Mouse (Mus musculus) heart, embryonic 10.5 days (tissue): ENCODE data around the gene Macrod1. TPM values are rescaled to one million over a fixed set of nuclear protein-coding genes. Genes with fewer than 3 reads are reported as not detected.

Experiments
- DNase-seq: peaks from one replicate; pipeline ENCODE4 v3.0.0-alpha.2; 2017; ENCODE audit warnings: low spot score
- H3K27ac ChIP-seq: fragments of 300-500 bp; sonication (generic); 2 replicates; pipeline ENCODE4 v1.5.1; 2016; ENCODE audit warnings: mild to moderate bottlenecking
- H3K27me3 ChIP-seq: fragments of 300-500 bp; sonication (generic); 2 replicates; pipeline ENCODE4 v1.6.1; 2016; ENCODE audit warnings: mild to moderate bottlenecking; ENCODE audit not compliant: poor library complexity, insufficient read depth, severe bottlenecking
- H3K36me3 ChIP-seq: fragments of 300-500 bp; sonication (generic); 2 replicates; pipeline ENCODE4 v1.6.1; 2016; ENCODE audit warnings: mild to moderate bottlenecking, moderate library complexity
- H3K4me1 ChIP-seq: fragments of 300-500 bp; sonication (generic); 2 replicates; pipeline ENCODE4 v1.6.1; 2016; ENCODE audit warnings: mild to moderate bottlenecking
- H3K4me3 ChIP-seq: fragments of 300-500 bp; sonication (generic); 2 replicates; pipeline ENCODE4 v1.5.1; 2016; ENCODE audit warnings: mild to moderate bottlenecking, moderate library complexity
- H3K9me3 ChIP-seq: fragments of 300-500 bp; sonication (generic); 2 replicates; pipeline ENCODE4 v1.6.1; 2016; ENCODE audit warnings: mild to moderate bottlenecking, moderate library complexity
- WGBS: fragments of 180-500 bp; shearing (Covaris S2); methylation state at CpG from one replicate; pipeline ENCODE4 v1.1.7; 2016; 5-methylcytosine and 5-hydroxymethylcytosine counted together
- polyA plus RNA-seq: library from polyadenylated mRNA; unstranded; fragments of >200 nt; fragmentation: Nextera tagmentation; extraction: Ambion mirVana; gene quantifications from 2 replicates; pipeline ENCODE4 v1.2.1, GENCODE M21; 2016

Macrod1 gene
- polyA plus RNA-seq, 1 experiment from 2014 or later = 8.0 TPM

GRCm38 (mm10) chr19:7130317-7130716 is 73.7 kb downstream of the Macrod1 start:
- H3K36me3 ChIP-seq = no peaks in the 10 kb centered on the region
- peak overlapping the region; percentile 74 for H3K27ac ChIP-seq
- H3K9me3 ChIP-seq = no peaks in the 10 kb centered on the region
- no peak overlapping the region for H3K4me3 ChIP-seq
- 35% methylated on average over 11 of the region's 11 CpGs for WGBS
- peaks cover 64% of the 10 kb centered on the region for H3K4me1 ChIP-seq
- peaks cover 46% of the 10 kb centered on the region for H3K27me3 ChIP-seq
- DNase-seq = no peak

DNA sequence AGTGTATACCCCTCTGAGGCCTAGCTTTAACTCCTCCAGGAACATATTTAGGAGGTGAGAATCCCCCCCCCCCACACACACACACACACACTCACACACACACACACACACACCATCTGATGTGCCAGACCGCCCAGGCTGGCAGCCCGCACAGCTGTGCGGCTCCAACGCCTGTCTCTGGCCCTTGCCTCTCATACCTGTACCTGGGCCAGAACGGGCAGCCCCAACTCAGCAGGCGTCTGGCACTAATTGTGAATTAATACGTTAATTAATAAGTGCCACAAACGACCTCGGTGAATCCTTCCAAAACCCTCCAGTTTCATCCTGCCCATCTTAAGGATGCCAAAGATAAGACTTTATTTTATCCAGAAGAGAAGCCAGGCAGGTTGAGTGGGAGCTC is 76.8 kb downstream of the Macrod1 start:
- Histone ChIP-seq H3K27ac (no peak overlapping the region), H3K27me3 (peaks cover 65% of the 10 kb centered on the region), H3K4me1 (peaks cover 90% of the 10 kb centered on the region), H3K36me3 (no peaks in the 10 kb centered on the region), H3K4me3 (no peak overlapping the region), H3K9me3 (no peaks in the 10 kb centered on the region)
- DNase-seq = no peak
- WGBS = 87% methylated on average over 9 of the region's 9 CpGs

DNA sequence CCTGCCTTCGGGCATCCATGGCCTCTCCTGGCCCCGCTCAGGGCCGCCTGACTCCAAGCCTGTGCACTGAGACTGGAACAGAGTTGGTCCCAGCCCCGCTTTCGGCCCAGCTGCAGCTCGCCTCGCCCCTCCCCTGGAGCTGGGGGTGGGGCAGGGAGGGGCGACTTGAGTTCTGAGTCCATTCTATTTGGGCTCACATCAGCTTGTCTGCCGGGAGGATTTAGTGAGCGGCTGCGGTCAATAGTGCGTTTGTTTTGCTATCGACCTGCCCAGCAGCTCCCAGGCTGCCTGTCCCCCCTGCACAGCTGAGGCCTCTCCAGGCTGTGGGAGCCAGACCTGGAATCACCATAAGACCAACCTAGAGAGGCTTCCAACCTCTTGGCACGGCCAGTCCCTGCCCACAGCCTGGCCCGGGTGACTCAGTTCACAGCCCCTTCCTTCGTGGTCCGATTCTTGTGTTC is 78.1 kb downstream of the Macrod1 start:
- WGBS = 22% methylated on average over 17 of the region's 17 CpGs
- DNase-seq = no peak
- H3K27me3 ChIP-seq = peaks cover 75% of the 10 kb centered on the region

DNA sequence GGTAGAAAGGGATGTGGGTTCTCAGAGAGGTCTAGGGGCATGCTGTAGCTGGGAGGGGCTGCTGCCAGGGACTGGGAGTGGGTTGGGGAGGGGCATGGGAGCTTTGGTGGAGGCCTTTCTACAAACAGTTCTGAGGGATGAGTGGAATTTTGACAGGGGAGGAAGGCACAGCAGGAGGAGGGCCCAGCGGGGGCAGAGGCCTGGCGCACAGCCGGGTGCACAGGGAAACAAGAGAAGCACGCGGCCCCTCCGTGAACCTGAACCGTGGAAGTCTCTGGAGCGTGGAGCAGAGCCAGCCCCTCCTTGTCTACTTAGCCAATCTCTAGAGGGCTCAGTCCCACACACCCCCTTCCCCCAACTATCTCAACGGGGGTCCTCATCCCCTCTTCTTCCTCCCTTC is 78.9 kb downstream of the Macrod1 start:
- 2% methylated on average over 9 of the region's 9 CpGs for WGBS
- H3K36me3 ChIP-seq = no peaks in the 10 kb centered on the region
- no peak for DNase-seq

More for the DNA sequence above, 78.1 kb downstream of the Macrod1 start:
- H3K27ac ChIP-seq = peak overlapping the region; percentile 85
- no peaks in the 10 kb centered on the region for H3K36me3 ChIP-seq
- H3K9me3 ChIP-seq = no peaks in the 10 kb centered on the region
- peaks cover 86% of the 10 kb centered on the region for H3K4me1 ChIP-seq
- no peak overlapping the region for H3K4me3 ChIP-seq

GRCm38 (mm10) chr19:7136016-7136415 is 79.4 kb downstream of the Macrod1 start:
- 18% methylated on average over 9 of the region's 9 CpGs for WGBS
- no peak for DNase-seq
- Histone ChIP-seq H3K27me3 (peaks cover 76% of the 10 kb centered on the region), H3K27ac (peak overlapping the region; percentile 85), H3K9me3 (no peaks in the 10 kb centered on the region), H3K4me3 (peak overlapping the region; percentile 32; the same call in 1 of the 2 replicates), H3K36me3 (no peaks in the 10 kb centered on the region), H3K4me1 (peaks cover 72% of the 10 kb centered on the region)

More for the DNA sequence above, 78.9 kb downstream of the Macrod1 start:
- peak overlapping the region; percentile 85 for H3K27ac ChIP-seq
- no peaks in the 10 kb centered on the region for H3K9me3 ChIP-seq
- H3K4me1 ChIP-seq = peaks cover 77% of the 10 kb centered on the region
- H3K4me3 ChIP-seq = no peak overlapping the region; the same call in 1 of the 2 replicates
- H3K27me3 ChIP-seq = peaks cover 75% of the 10 kb centered on the region

DNA sequence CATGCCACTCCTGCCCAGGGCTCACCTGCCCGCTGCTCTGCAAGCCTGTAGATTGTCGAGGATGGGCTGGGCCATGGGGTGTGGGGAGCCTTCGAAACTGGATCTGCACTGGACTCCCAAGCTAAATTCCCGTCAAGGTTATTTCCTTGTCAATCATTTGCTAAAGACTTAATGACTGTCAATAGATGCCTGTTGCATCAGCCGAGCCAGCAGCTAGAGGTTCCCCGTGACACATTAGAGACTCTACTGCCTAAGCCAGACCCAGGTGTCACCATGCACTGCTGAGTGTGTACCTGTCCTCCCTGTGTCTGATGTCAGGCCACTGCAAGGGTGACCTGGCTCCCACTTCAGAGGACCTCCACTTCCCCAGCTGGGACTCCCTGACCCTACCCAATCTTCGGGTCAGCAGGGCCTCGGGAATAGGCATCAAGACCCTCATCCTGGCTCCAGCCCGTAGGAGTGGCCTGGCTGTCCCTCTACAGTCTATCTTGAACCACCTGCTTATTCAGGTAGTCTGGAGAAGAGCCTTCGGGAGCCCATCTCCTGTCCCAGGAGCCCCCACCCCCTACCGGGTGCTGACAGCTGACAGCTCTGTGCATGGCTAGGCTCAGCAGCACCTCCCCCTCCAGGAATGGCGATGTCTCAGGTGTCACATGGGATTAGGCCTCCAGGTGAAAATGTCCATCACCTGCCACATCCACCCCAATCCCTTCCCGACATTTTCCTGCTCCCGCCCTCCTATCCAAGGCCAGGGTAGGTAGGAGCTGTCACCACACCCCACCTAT is 80.3 kb downstream of the Macrod1 start:
- H3K27ac ChIP-seq = peak overlapping the region; percentile 85; the same call in 1 of the 2 replicates
- no peak for DNase-seq
- no peak overlapping the region; the same call in 1 of the 2 replicates for H3K4me3 ChIP-seq
- peaks cover 72% of the 10 kb centered on the region for H3K4me1 ChIP-seq
- H3K9me3 ChIP-seq = no peaks in the 10 kb centered on the region
- 22% methylated on average over 14 of the region's 14 CpGs for WGBS
- H3K36me3 ChIP-seq = no peaks in the 10 kb centered on the region
- H3K27me3 ChIP-seq = peaks cover 76% of the 10 kb centered on the region

GRCm38 (mm10) chr19:7138327-7138726 is 81.7 kb downstream of the Macrod1 start:
- Histone ChIP-seq H3K4me3 (no peak overlapping the region), H3K27ac (0 out of 2 replicates have a peak overlapping the region, but pooled peaks have one; percentile 38), H3K27me3 (peaks cover 76% of the 10 kb centered on the region), H3K9me3 (no peaks in the 10 kb centered on the region), H3K4me1 (peaks cover 76% of the 10 kb centered on the region), H3K36me3 (no peaks in the 10 kb centered on the region)
- WGBS = 80% methylated on average over 14 of the region's 14 CpGs
- DNase-seq = no peak

- no peaks in the 10 kb centered on the region for H3K36me3 ChIP-seq
- WGBS = 65% methylated on average over 4 of the region's 4 CpGs
- H3K9me3 ChIP-seq = no peaks in the 10 kb centered on the region
- H3K27ac ChIP-seq = 0 out of 2 replicates have a peak overlapping the region, but pooled peaks have one; percentile 7
- DNase-seq = no peak
- H3K4me1 ChIP-seq = peaks cover 78% of the 10 kb centered on the region
- H3K27me3 ChIP-seq = peaks cover 78% of the 10 kb centered on the region
- no peak overlapping the region for H3K4me3 ChIP-seq
Measured at GRCm38 (mm10) chr19:7139321-7139720, 82.7 kb downstream of the Macrod1 start.

- Histone ChIP-seq H3K36me3 (no peaks in the 10 kb centered on the region), H3K4me1 (peaks cover 67% of the 10 kb centered on the region), H3K9me3 (no peaks in the 10 kb centered on the region), H3K27me3 (peaks cover 83% of the 10 kb centered on the region), H3K27ac (no peak overlapping the region), H3K4me3 (no peak overlapping the region)
- no peak for DNase-seq
- WGBS = 77% methylated on average over 6 of the region's 6 CpGs
Measured at GRCm38 (mm10) chr19:7140373-7140772, 83.8 kb downstream of the Macrod1 start.

DNA sequence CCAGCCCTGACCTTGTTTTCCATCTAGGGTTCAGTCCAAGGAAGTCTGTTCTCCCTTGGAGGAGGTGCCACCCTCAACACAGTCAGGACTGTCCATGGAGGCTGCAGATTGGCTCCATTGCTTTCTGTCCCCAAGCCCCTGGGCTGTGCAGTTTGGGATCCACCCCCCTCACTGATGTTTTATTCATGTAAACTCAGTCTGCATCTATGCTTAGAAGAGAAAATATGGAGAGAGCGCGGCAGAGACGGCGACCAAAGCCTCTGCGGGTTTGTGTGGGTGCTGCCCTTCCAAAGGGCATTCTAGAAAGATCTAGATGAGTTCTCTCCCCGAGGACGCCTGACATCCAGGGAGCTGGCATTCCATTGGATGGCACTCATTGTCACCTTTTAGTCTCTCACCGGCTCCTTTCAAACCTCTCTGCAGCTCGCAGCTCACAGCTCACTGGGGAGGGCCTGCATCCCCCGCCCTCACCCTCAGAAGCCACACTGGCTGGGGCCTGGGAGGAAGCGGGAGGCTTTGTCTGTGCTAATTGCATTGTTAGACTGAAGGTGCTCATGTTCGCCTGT is 84.3 kb downstream of the Macrod1 start:
- Histone ChIP-seq H3K9me3 (no peaks in the 10 kb centered on the region), H3K4me1 (peaks cover 62% of the 10 kb centered on the region), H3K36me3 (no peaks in the 10 kb centered on the region), H3K4me3 (no peak overlapping the region), H3K27ac (peak overlapping the region; percentile 42; the same call in 1 of the 2 replicates), H3K27me3 (peaks cover 83% of the 10 kb centered on the region)
- 55% methylated on average over 12 of the region's 12 CpGs for WGBS
- no peak for DNase-seq

- H3K4me3 ChIP-seq = no peak overlapping the region
- no peaks in the 10 kb centered on the region for H3K36me3 ChIP-seq
- H3K27me3 ChIP-seq = peaks cover 83% of the 10 kb centered on the region
- DNase-seq = no peak
- no peaks in the 10 kb centered on the region for H3K9me3 ChIP-seq
- peaks cover 48% of the 10 kb centered on the region for H3K4me1 ChIP-seq
- H3K27ac ChIP-seq = no peak overlapping the region
- WGBS = 54% methylated on average over 5 of the region's 5 CpGs
Measured at GRCm38 (mm10) chr19:7142207-7142915, 85.8 kb downstream of the Macrod1 start.

GRCm38 (mm10) chr19:7143854-7144253 is 87.2 kb downstream of the Macrod1 start:
- peak overlapping the region; percentile 23; the same call in 1 of the 2 replicates for H3K27ac ChIP-seq
- H3K27me3 ChIP-seq = peaks cover 84% of the 10 kb centered on the region
- DNase-seq = peak; percentile 90
- peaks cover 43% of the 10 kb centered on the region for H3K4me1 ChIP-seq
- 1% methylated on average over 20 of the region's 20 CpGs for WGBS
- H3K9me3 ChIP-seq = no peaks in the 10 kb centered on the region
- H3K4me3 ChIP-seq = peak overlapping the region; percentile 53
- H3K36me3 ChIP-seq = no peaks in the 10 kb centered on the region
